Mouse (Mus musculus) megakaryocyte-erythroid progenitor cell, adult 5-6 weeks (primary cell): Measurements from ENCODE around the gene Khsrp. TPM values are rescaled to one million over a fixed set of nuclear protein-coding genes. Genes with fewer than 3 reads are reported as not detected.
A peak's percentile ranks its signal among the peaks of the same experiment; 100 is the strongest.

Experiments used
- ATAC-seq: replicated peaks from 2 replicates; pipeline ENCODE4 v1.8.0; 2016; ENCODE audit warnings: mild to moderate bottlenecking, inconsistent platforms; ENCODE audit not compliant: severe bottlenecking, poor library complexity, low FRiP score, low TSS enrichment
- total RNA-seq, 2 experiments: library from RNA; stranded (forward) in 1 of 2; stranded (reverse) in 1 of 2; fragments of 200-1000, 215-1000 nt in 1 of 2; fragments of >200 nt in 1 of 2; fragmentation: Nextera tagmentation in 1 of 2; gene quantifications; 2 replicates each; pipeline ENCODE4 v1.2.3; 2014 to 2017

The Khsrp gene
- total RNA-seq, 2 experiments from 2014 or later = 128 to 252 TPM

- peak; percentile 96 for ATAC-seq
These were observed 41.1 kb downstream of the Khsrp start, which contains the start of gene Clpp for GRCm38 (mm10) chr17:56990115-56990746. Gene Clpp (plus strand): TSS chr17:56990305.

- ATAC-seq = peak; percentile 69
These were observed 41.7 kb downstream of the Khsrp start for GRCm38 (mm10) chr17:56989467-56990114.

DNA sequence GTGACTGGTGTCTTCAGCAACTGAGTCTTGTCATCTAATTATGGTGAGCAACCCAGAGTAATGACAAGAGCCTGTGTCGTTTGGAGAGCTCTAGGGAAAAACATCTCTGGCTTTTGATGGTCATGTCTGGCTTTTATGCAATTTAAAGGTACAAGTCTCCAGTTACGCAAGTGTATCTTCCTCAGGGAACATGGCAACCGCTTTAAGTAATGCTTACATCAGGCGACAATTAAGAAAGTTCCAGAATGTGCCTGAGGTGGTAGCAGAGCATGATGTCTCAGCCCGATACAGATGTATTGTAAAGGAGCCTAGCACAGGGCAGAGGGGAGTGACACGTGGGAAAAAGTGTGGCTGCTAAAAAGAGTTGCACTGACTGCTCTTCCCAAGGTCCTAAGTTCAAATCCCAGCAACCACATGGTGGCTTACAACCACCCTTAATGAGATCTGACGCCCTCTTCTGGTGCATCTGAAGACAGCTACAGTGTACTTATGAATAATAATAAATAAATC, 42.3 kb downstream of the Khsrp start:
- ATAC-seq = no peak

DNA sequence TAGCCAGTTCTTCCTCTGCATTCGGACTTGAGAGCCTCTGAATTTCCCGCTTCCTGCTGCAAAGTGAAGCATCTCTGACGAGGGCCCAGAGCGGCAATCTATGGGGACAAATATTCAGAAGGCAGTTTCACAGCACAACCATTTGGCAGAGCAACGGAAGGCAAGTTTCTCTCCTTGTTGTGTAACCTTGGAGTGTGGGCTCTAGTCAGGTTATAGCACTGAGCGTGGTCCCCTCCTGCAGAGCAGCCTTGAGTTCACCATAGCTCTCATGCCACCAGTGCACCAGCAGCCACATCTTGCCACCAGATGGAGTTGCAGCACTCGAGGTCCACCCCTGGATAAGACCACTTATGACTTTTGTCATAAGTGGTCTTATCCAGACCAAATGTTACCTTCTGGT, 42.9 kb downstream of the Khsrp start:
- ATAC-seq = no peak

DNA sequence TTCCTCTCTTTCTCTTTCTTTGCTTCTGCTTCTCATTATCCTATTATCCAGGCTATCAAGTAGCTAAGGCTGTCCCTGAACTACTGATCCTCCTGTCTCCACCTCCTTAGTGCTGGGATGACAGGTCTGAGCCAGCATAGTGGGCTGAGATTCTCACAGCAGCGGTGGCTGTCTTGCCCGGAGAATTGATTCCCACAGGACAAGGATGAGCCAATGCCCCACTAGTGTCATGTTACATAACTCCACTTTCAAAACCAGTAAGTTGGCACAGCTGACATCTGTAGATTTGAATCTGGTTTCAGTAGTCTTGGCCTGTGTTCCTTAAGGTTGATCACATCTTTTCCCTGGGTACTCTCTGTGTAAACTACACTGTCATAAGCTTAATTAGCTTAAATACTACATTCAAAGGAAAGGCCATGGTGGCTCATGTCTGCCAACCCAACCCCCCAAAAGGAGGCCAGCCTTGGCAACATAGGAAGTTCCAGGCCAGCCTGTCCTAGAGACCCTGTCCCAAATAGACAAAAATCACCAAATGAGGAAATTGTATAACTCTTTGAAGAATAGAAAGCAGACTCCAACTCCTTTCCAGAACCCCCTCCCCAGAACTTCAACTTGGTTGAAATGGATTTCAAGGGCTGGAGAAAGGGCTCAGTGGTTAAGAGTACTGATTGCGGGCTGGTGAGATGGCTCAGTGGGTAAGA, 45.1 kb downstream of the Khsrp start:
- no peak for ATAC-seq

DNA sequence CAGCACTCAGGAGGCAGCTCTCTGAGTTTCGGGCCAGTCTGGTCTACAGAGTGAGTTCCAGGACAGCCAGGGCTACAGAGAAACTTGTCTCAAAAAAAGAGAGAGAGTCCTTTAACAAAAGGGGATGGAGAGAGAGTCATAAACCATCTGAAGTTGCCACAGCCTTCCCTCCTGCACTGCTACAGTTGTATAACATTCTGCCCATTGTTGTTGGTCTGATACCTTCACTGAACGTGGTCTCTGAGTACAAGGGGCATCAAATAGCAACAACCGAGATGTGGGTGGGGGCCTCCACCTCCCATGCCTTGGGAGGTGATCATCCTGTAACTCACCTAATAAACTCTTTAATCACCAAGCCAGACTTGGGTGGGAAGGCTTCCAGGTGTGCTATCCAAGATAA, 45.7 kb downstream of the Khsrp start:
- no peak for ATAC-seq

- ATAC-seq = no peak
These were observed 46.4 kb downstream of the Khsrp start for GRCm38 (mm10) chr17:56984886-56985285.

GRCm38 (mm10) chr17:56982013-56982412, 49.3 kb downstream of the Khsrp start, which contains the start of gene Acer1:
Gene Acer1 (minus strand): TSS chr17:56982126.
- no peak for ATAC-seq

DNA sequence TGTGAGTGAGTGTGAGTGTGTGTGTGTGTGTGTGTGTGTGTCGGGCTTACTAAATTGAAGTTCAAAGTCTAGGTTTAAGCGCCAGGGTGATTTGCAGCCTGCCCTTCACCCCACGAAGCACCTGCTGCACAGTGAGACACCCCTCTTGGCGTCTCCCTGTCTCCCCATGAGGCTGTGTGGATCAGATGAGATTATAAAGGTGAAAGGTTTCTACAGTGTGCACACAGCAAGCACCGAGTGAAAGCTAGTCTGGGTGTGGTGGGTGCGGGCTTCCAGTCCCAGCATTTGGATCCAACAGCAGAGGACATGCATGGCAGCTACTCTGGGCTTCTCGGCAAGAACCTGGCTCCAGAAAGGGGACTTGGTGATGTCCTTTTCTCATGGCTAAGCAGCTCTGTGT, 50.3 kb downstream of the Khsrp start:
- no peak for ATAC-seq

GRCm38 (mm10) chr17:56979524-56979923, 51.8 kb downstream of the Khsrp start:
- ATAC-seq = no peak

- no peak for ATAC-seq
These were observed 54.6 kb downstream of the Khsrp start for GRCm38 (mm10) chr17:56976531-56977390.

DNA sequence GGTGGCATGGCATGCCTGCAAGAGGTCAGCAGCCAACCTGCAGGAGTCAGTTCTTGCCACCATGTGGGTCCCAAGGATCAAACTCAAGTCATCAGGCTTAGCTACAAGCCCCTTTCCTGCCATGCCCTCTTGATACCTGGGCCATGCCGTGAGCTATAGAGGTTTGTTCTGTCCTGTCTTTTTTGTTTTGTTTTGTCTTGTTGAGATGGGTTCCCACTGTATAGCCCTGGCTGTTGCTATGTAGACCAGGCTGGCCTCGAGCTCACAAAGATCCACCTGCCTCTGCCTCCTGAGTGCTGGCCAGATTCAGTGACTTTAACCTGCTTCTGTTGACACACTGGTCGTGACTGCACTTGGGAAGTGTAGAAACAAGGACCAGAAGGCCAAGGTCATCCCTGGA, 55.9 kb downstream of the Khsrp start:
- ATAC-seq = no peak

GRCm38 (mm10) chr17:56974708-56975240, 56.5 kb downstream of the Khsrp start:
- 0 out of 2 replicates have a peak, but pooled peaks have one; percentile 20 for ATAC-seq

- ATAC-seq = 0 out of 2 replicates have a peak, but pooled peaks have one; percentile 24
These were observed 57.2 kb downstream of the Khsrp start for GRCm38 (mm10) chr17:56973956-56974707.

Other genes starting within 250 kb of the Khsrp start
- gene Rfx2, start 200.5 kb downstream of the Khsrp start, total RNA-seq (2014; fragmentation: Nextera tagmentation) = 23.0 and 29.3 TPM in 2 replicates
- 4.7 and 10.5 TPM in 2 replicates for gene Rfx2, start 200.5 kb downstream of the Khsrp start, total RNA-seq (2017)
- gene Acsbg2, start 157.1 kb downstream of the Khsrp start, total RNA-seq (2014; fragmentation: Nextera tagmentation) = not detected in 2 replicates
- gene Acsbg2, start 157.1 kb downstream of the Khsrp start, total RNA-seq (2017) = not detected in 2 replicates
- not detected in 2 replicates for gene 1700061G19Rik, start 156.0 kb downstream of the Khsrp start, total RNA-seq (2014; fragmentation: Nextera tagmentation)
- gene 1700061G19Rik, start 156.0 kb downstream of the Khsrp start, total RNA-seq (2017) = not detected in 2 replicates
- 24.1 and 33.2 TPM in 2 replicates for gene Mllt1, start 96.1 kb downstream of the Khsrp start, total RNA-seq (2014; fragmentation: Nextera tagmentation)
- 12.2 and 17.3 TPM in 2 replicates for gene Mllt1, start 96.1 kb downstream of the Khsrp start, total RNA-seq (2017)
- gene Acer1, start 49.4 kb downstream of the Khsrp start, total RNA-seq (2014; fragmentation: Nextera tagmentation) = not detected in 2 replicates
- not detected in 2 replicates for gene Acer1, start 49.4 kb downstream of the Khsrp start, total RNA-seq (2017)
- gene Clpp, start 41.2 kb downstream of the Khsrp start, total RNA-seq (2014; fragmentation: Nextera tagmentation) = 89.2 and 116 TPM in 2 replicates
- gene Clpp, start 41.2 kb downstream of the Khsrp start, total RNA-seq (2017) = 83.2 and 135 TPM in 2 replicates
- 25.2 and 26.4 TPM in 2 replicates for gene Alkbh7, start 34.2 kb downstream of the Khsrp start, total RNA-seq (2014; fragmentation: Nextera tagmentation)
- gene Alkbh7, start 34.2 kb downstream of the Khsrp start, total RNA-seq (2017) = 19.1 and 25.8 TPM in 2 replicates
- gene Pspn, start 31.5 kb downstream of the Khsrp start, total RNA-seq (2014; fragmentation: Nextera tagmentation) = not detected in 2 replicates
- 4.6 TPM in 1 of 2 replicates, not detected in the other for gene Pspn, start 31.5 kb downstream of the Khsrp start, total RNA-seq (2017)
- gene Gtf2f1, start 20.2 kb downstream of the Khsrp start, total RNA-seq (2014; fragmentation: Nextera tagmentation) = 112 and 139 TPM in 2 replicates
- gene Gtf2f1, start 20.2 kb downstream of the Khsrp start, total RNA-seq (2017) = 214 and 264 TPM in 2 replicates
- gene Gm17949, start 20.1 kb downstream of the Khsrp start, total RNA-seq (2014; fragmentation: Nextera tagmentation) = not detected in 2 replicates
- not detected in 2 replicates for gene Gm17949, start 20.1 kb downstream of the Khsrp start, total RNA-seq (2017)
- not detected in 2 replicates for gene Slc25a41, start 10.1 kb upstream of the Khsrp start, total RNA-seq (2014; fragmentation: Nextera tagmentation)
- 0.91 TPM in 1 of 2 replicates, not detected in the other for gene Slc25a41, start 10.1 kb upstream of the Khsrp start, total RNA-seq (2017)
- gene Crb3, start 27.6 kb upstream of the Khsrp start, total RNA-seq (2014; fragmentation: Nextera tagmentation) = not detected in 2 replicates
- not detected in 2 replicates for gene Crb3, start 27.6 kb upstream of the Khsrp start, total RNA-seq (2017)
- gene Slc25a23, start 28.3 kb upstream of the Khsrp start, total RNA-seq (2014; fragmentation: Nextera tagmentation) = 17.9 and 21.2 TPM in 2 replicates
- gene Slc25a23, start 28.3 kb upstream of the Khsrp start, total RNA-seq (2017) = 3.0 and 6.2 TPM in 2 replicates
- gene Dennd1c, start 47.0 kb upstream of the Khsrp start, total RNA-seq (2014; fragmentation: Nextera tagmentation) = 20.4 and 33.4 TPM in 2 replicates
- 0.65 and 1.8 TPM in 2 replicates for gene Dennd1c, start 47.0 kb upstream of the Khsrp start, total RNA-seq (2017)
- not detected in 2 replicates for gene Tubb4a, start 56.3 kb upstream of the Khsrp start, total RNA-seq (2014; fragmentation: Nextera tagmentation)
- 0.08 TPM in 1 of 2 replicates, not detected in the other for gene Tubb4a, start 56.3 kb upstream of the Khsrp start, total RNA-seq (2017)
- not detected in 2 replicates for gene Tnfsf9, start 73.8 kb upstream of the Khsrp start, total RNA-seq (2014; fragmentation: Nextera tagmentation)
- gene Tnfsf9, start 73.8 kb upstream of the Khsrp start, total RNA-seq (2017) = not detected in 2 replicates
- not detected in 2 replicates for gene Cd70, start 118.3 kb upstream of the Khsrp start, total RNA-seq (2014; fragmentation: Nextera tagmentation)
- not detected in 2 replicates for gene Cd70, start 118.3 kb upstream of the Khsrp start, total RNA-seq (2017)
- gene Tnfsf14, start 162.7 kb upstream of the Khsrp start, total RNA-seq (2014; fragmentation: Nextera tagmentation) = 1.0 and 1.2 TPM in 2 replicates
- 0.99 and 1.6 TPM in 2 replicates for gene Tnfsf14, start 162.7 kb upstream of the Khsrp start, total RNA-seq (2017)
- 8.9 TPM in 1 of 2 replicates, not detected in the other for gene C3, start 196.6 kb upstream of the Khsrp start, total RNA-seq (2014; fragmentation: Nextera tagmentation)
- gene C3, start 196.6 kb upstream of the Khsrp start, total RNA-seq (2017) = 1.7 and 7.1 TPM in 2 replicates
- 18.7 and 23.9 TPM in 2 replicates for gene Gpr108, start 216.9 kb upstream of the Khsrp start, total RNA-seq (2014; fragmentation: Nextera tagmentation)
- gene Gpr108, start 216.9 kb upstream of the Khsrp start, total RNA-seq (2017) = 6.2 and 10.6 TPM in 2 replicates
- gene Trip10, start 217.9 kb upstream of the Khsrp start, total RNA-seq (2014; fragmentation: Nextera tagmentation) = 3.9 and 4.5 TPM in 2 replicates
- 8.3 and 10.0 TPM in 2 replicates for gene Trip10, start 217.9 kb upstream of the Khsrp start, total RNA-seq (2017)
- 39.2 and 44.7 TPM in 2 replicates for gene Vav1, start 247.6 kb upstream of the Khsrp start, total RNA-seq (2014; fragmentation: Nextera tagmentation)
- 86.4 and 126 TPM in 2 replicates for gene Vav1, start 247.6 kb upstream of the Khsrp start, total RNA-seq (2017)